Mouse (Mus musculus): ENCODE results near the gene Med25.

The Med25 gene
- long read RNA-seq, experiment 1, transcript Med25-201 (18 exons, 2,619 nt) = major isoform, 17 of 40 reads
- long read RNA-seq, experiment 1, partial matches to known transcripts = 11 of 40 reads
- long read RNA-seq, experiment 1, other reads (novel, unspliced or antisense) = 12 of 40 reads
- long read RNA-seq, experiment 2, transcript Med25-201 (18 exons, 2,619 nt) = major isoform, 10 of 35 reads
- long read RNA-seq, experiment 2, partial matches to known transcripts = 9 of 35 reads
- long read RNA-seq, experiment 2, other reads (novel, unspliced or antisense) = 14 of 35 reads

GRCm38 (mm10) chr7:44892276-44892921, at the start of gene Med25:
Gene Med25, minus strand, starts transcription at chr7:44892712.
- intact Hi-C loops (cut with DNase I) = loop anchor here (5.0 kb wide), 1 partner anchor 35 kb away; the partner anchor contains the start of gene Pnkp

DNA sequence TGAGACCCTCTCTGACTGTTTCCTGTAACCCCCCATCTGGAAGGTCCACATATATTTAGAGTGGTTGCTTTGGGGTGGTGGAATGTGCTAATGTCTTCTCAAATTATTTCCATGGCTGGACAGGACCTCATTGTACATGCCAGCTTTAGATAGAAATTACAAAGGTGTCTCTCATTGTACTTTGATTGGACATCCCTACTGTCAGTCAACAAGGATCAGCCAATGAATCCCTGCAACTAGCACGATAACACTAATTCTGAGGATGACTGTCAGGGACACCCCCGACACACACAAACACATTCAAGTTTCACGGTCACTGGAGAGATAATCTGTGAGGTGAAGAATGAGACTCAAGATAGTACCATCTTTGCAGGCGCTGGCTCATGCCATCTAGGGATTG, 46.2 kb upstream of the Med25 start:
- intact Hi-C loops (cut with DNase I) = no loop called here

DNA sequence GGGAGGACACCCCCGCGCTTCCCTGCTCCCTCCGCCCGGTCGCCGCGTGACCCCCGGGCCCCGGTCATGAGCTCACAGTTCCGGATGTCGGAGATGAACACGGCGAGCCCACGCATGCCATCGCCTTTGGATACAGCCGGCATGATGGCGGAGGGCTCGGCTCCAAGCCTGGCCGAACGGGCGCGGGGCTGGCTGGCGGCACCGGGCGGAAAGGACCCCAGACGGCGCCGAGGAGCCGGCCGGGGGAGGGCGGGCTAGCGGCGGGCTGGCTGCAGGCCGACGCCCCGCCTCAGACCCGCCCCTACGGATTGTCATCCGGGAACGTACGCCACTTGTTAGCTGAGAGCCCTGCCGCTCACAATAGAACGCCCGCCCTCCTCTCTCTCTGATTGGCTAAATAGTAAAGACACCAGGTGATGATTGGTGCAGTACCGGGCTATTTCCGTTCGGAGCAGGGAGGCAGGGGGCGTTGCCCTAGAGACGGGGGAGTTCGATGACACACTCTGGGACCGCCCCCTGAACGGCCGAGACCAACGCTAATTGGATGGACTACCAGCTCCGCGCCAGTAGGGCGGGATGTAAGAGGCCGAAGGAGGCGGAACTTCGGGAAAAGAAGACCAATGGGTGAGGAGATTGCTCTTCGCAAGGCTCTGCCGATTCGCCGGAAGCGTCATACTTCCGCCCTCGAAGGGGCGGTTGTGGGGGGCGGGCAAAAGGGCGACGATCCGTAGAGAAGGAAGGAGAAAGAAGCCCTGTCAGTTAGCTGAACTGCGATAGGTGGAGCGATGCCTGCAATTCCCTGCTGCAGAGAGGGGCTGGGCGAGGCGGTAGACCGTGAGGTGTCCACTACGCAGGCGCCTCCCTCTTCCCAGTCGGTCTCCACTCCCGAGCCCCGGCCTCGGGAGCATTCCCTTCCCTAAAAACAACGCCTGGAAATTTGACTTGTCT, 37.0 kb upstream of the Med25 start, which contains the start of gene Ap2a1:
TSS of gene Ap2a1 (minus strand) at position 293 of the 948 bp plus-strand sequence.
- intact Hi-C loops (cut with DNase I) = loop anchor here (5.0 kb wide), 1 partner anchor 33 kb away; no protein-coding TSS in a partner anchor

DNA sequence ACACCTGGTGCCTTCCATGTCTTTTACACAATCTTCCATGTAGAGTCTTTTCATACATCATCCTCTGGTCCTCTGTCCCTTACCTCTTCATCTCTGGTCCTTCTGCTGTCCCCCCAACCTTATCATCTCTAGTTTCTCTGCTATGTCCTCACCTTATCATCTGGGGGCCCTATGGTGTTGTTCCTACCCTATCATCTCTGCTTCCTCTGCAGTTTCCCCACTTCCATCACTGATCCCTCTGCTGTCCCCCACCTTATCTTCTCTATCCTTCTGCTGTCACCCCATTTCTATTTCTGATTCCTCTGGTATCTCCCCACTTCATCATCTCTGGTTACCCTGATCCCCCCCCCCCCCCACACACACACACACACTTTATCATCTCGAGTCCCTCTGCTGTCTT, 36.1 kb upstream of the Med25 start:
- intact Hi-C loops (cut with DNase I) = loop anchor here (5.0 kb wide), 1 partner anchor 34 kb away; no protein-coding TSS in a partner anchor

DNA sequence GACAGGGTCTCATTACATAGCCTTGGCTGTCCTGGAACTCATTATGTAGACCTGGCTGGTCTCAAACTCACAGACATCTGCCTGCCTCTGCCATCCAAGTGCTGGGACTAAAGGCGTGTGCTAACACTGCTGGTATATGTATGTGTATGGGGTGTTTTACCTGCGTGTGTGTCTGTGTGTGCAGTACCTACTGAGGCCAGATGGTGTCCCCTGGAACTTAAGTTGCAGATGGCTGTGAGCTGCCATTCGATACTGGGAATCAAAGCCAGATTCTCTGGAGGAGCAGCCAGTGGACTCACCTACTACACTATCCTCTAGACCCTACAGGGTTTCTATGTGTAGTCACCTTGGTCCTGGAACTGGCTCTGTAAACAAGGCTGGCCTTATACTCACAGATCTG, 33.0 kb upstream of the Med25 start:
- intact Hi-C loops (cut with DNase I) = loop anchor here (5.0 kb wide), 1 partner anchor 37 kb away; no protein-coding TSS in a partner anchor

DNA sequence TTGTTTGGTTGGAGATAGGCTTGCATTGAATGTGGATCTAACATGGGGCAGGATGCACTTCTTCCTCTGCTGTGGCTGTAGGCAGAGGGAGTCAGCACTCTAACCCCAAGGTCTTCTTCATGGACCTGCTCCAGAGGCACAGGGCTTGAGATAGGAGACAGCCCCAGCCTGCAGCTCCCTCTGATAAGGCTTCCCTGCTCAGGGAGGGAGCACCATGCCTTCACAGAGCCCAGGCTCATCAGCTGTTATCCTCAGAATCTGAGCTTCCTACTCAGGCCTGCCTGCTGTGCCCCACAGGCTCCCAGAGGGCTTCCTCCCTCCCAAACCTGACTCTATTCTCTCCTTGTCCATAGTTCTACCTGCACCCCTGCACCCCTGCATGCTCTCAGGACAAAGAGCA, 30.0 kb upstream of the Med25 start:
- intact Hi-C loops (cut with DNase I) = no loop called here

GRCm38 (mm10) chr7:44919127-44919526, 26.6 kb upstream of the Med25 start:
- intact Hi-C loops (cut with DNase I) = no loop called here

GRCm38 (mm10) chr7:44918219-44918618, 25.7 kb upstream of the Med25 start:
- intact Hi-C loops (cut with DNase I) = no loop called here

DNA sequence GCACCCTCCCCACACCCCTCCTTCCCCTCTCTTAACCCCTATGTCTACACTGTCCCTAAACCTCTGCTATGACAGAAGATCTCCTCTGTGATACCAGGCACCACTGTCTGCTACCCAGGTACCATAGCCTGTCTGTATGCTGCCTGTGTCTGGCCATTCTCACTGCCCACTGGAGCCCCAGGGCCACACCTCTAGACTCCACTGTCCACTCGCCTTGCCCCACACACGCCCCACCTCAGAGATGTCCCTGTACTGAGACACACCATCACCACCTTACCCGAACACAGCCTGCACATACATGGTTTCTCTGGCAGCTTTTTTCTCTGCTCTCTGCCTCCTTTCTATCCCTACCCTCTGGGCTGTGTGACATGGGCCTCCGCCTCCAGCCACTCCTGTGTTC, 24.4 kb upstream of the Med25 start:
- intact Hi-C loops (cut with DNase I) = no loop called here

DNA sequence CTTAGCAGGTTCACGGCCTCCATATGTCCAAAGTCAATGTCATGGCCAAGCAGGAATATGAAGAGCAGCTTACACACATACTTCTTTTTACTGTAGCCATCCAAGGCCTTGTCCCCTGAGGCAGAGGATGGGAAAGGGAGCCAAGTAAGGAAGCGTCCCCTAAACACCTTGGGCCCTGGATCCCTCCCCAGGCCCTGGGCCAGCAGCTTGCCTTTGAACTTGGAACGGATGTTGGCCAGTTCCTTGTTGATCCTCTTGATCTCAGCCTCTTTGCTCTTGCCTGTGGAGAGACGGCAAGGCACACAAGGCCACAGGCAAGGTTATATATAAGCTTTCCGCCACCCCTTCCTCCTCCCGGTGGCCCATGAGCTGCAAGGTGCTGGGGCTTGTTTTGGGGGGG, 23.7 kb upstream of the Med25 start:
- intact Hi-C loops (cut with DNase I) = no loop called here

- intact Hi-C loops (cut with DNase I) = no loop called here
Measured at GRCm38 (mm10) chr7:44915314-44915713, 22.8 kb upstream of the Med25 start.

GRCm38 (mm10) chr7:44914396-44914795, 21.9 kb upstream of the Med25 start:
- intact Hi-C loops (cut with DNase I) = no loop called here

GRCm38 (mm10) chr7:44908706-44909476, 16.4 kb upstream of the Med25 start:
- intact Hi-C loops (cut with DNase I) = loop anchor here (10.0 kb wide), 1 partner anchor 46 kb away; no protein-coding TSS in a partner anchor

DNA sequence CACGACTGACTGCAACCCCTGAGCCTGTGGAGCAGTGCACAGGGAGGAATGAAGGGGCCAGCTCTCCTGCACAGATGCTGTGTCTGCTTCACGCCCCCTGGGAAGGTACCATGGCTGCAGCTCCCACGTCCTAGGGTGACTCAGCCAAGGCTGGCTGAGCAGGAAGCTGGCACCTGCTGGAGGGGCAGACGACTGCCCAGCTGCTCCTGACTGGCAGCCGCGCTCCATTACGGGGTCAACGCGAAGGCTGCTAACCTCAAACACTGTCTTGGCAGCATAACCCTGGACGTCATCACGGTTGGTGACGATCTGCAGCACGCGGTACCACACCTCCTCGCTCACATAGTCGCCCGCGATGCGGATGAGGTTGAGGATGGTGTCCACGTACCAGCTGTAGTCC, 12.9 kb upstream of the Med25 start:
- intact Hi-C loops (cut with DNase I) = loop anchor here (10.0 kb wide), 1 partner anchor 49 kb away; no protein-coding TSS in a partner anchor

DNA sequence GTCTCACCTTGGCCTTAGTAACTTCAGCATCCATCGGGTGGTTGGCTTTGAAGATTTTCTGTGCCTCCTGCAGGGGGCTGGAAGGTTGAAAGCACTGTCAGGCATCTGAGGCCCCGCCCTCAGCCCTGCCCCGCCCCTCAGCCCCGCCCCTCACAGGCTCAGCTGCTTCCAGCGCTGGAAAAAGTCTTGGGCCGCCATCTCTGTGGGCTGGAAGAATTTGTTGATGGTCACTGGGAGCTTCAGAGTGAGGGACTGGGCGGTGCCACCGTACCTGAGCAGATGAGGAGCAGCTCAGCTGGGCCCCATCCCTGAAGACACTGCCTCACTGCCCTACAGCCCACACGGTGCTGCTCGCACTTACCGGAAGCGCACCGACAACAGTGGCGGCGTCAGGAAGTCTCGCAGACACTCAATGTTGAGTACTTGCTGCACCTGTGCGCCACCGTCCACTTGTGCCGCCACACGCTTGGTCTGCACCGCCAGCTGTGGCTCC, 8.8 kb upstream of the Med25 start:
- intact Hi-C loops (cut with DNase I) = loop anchor here (10.0 kb wide), 1 partner anchor 54 kb away; no protein-coding TSS in a partner anchor

- intact Hi-C loops (cut with DNase I) = loop anchor here (10.0 kb wide), 1 partner anchor 54 kb away; no protein-coding TSS in a partner anchor
Measured at GRCm38 (mm10) chr7:44900632-44901031, 8.1 kb upstream of the Med25 start.

DNA sequence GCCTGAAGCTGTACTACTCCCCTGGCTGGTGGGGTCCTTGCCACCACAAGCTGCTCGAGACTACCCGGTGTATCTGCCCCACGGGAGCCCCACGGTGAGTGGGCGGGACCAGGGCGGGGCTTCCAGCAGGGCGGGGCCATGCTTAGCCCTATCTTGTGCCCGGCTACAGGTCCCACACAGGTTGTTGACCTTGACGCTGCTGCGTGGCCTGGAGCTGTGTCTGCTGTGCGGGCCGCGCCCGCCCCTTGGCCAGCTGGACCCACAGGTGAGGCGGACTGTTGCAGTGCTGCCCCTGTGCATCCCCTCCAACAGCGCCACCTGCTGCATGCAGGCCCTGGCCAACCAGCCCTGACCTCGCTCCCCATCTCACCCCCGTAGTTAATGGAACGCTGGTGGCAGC, 6.1 kb upstream of the Med25 start:
- intact Hi-C loops (cut with DNase I) = no loop called here

- intact Hi-C loops (cut with DNase I) = no loop called here
Measured at GRCm38 (mm10) chr7:44896499-44896898, 4.0 kb upstream of the Med25 start.

DNA sequence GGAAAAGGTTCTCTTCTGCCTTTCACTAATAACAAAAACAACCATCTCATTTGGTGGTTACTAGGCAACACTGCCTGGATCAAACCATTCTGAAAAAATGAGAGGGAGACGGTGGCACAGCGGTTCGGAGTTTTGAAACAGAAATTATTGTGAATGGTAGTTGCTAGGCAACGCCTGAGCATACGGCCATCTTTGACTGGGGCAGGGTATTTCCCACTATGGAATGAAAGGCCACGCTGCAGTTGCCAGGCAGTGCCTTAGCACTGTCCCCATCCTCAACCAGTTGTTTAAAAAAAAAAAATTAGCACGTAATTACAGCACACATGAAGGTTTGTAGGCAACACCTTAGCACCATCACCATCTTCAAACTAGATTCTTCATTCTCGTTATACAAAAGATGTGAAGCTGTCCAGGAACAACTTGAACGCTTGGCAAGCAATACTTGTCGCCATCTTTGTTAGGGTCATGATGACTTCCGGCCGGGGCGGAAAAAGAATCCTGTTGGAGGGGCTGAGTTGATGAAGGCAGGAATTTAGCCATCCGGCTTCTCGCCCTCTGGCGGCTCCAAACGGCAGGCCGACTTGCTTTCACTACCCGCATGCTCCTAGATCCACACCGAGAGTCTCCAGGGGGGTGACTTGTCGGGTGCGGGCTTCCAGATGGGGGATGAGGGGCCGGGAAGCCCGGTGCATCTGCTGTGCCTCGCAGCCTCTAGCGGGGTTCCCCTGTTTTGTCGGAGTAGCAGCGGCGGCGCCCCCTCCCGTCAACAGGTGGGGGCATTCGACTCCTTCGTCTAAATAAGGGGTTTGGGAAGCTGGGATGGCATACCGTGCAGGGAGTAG, 3.3 kb upstream of the Med25 start, which contains the start of gene Fuz:
TSS of gene Fuz (plus strand) at position 487 of the 842 bp plus-strand sequence.
- intact Hi-C loops (cut with DNase I) = no loop called here

Measured in adrenal gland (tissue).